Mouse (Mus musculus): ENCODE results near the gene Arntl.

DNA sequence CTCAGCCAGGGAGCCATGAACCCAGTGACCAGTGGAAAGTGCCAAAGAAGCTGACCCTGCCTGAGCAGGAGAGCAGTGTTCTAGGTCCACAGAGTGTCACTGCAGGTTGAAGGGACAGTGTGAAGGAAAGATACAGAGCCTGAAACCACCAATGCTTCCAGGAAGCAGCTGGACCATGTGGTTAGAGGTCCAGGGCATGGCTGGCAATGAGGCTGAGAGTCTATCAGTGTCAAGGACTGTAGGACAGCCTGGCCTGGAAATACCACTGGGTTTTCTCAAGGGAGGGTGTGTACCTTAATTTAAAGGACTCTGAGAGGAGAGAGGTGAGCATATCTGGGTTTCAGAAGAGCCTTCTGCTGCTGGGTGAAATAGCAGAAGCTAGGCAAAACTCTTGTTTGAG lies 22.2 kb upstream of the Arntl start:
- TF ChIP-seq CTCF (conservative IDR thresholded peaks at IDR 0.05 in 1 of 2, IDR thresholded peaks at IDR 0.05 in 1 of 2; ENCODE audit: low read depth in 2 of 2, low read length in 2 of 2) (no peak), POLR2A (IDR thresholded peaks at IDR 0.05; ENCODE audit: low read depth, low read length) (no peak), ELF1 (IDR thresholded peaks at IDR 0.05; ENCODE audit: low read depth, low read length) (no peak)
